Mouse (Mus musculus) kidney, postnatal 36 days (tissue): ENCODE measurements around the gene Blmh.

Experiments
- DNase-seq, 2 experiments: peaks; one replicate each; pipeline ENCODE4 v3.0.0; 2021 to 2022; ENCODE audit warnings: mixed read lengths in 2 of 2

Blmh gene

GRCm38 (mm10) chr11:77000741-77001140 lies 76.1 kb downstream of the Blmh start:
- no peak for DNase-seq

DNA sequence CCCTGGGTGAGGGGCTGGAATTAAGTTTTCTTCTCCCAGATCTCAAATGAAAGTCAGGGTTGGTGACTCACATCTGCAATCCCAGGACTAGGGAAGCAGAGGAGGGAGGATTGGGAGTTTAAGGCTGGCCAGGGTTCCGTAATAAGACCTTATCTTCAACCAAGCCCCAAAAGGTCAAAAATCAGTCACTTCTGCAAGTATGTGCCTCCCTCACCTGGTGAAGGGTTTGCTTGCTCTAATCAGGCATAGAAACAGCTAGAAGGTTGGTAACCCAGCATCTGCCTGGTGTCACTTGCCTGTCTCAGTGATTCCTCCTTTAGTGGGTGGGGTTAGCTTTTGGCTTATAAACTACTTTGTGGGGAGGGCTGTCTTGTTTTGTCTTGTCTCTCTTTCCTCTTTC lies 77.8 kb downstream of the Blmh start:
- no peak for DNase-seq

DNA sequence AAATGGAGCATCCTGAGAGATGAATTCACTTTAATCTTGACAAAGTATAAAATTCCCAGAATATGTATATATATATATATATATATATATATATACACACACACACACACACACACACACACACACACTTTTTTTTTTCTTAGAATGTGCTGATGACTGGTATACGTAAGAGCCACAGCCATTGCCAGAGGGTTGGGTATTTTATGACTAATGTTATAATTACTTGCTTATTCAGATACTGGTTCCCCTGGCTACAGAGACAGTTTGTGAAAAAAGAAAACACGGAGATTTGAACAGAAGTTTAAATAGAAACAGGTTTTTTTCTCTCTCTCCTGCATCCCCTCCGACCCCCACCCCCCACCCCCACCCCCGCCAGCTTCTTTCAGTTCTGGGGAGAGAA lies 81.3 kb downstream of the Blmh start:
- DNase-seq, result no peak

DNA sequence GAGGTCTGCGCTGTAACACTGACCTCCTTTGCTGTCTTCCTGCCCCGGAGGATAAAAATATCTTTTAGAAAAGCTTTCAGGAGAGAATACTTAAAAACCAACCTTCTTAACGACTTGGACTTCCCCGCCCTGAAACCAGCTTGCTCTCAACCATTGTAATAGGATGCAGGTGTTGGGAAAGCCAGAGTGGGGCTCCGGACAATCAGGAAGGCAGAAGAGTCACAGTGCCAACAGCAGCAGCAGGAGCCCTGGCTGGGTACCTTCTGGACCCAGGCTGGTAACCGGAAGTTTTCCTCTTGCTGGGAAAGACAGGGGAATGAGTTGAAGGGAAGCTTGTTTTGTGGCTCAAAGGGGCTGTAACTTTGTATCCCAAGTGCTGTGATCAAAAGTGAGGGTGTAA lies 82.0 kb downstream of the Blmh start:
- no peak for DNase-seq

- peak; percentile 31 to 58 for DNase-seq
These were observed 84.7 kb downstream of the Blmh start for GRCm38 (mm10) chr11:77009069-77010025.

DNA sequence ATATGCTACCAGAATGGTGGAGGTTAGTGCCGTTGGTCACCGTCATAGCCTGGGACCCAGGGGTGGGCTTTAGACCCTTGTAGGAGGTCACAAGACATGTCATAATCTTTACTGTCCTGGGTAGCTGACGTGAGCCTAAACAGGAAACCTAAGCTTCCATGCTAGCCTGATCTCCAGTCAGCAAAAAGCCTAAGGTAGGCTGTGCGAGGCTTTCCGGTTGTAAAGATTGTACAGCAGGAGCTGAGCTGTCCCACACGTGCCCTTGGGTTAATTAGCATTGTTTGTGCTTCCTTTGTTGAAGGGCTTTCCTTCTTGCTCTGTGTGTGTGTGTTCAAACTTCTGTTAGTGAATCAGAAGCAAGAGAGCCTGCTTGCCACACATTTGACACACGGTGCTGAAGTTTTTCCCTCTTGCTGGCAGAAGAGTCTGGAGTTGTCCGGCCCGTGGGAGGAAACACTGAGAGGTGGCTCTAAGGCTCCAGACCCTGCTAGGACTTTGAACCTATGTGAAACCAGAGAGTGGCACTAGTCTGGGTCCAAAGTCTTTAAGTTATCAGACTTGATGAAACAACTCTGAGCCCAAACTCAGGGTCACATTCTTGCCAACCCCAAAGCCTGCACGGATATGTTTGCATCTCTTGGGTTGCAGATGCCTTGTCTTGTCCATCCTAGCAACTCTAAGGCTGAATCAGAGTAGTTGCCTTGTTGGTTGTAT lies 86.3 kb downstream of the Blmh start:
- DNase-seq, result peak in 1 of 2 experiments; percentile 18

DNA sequence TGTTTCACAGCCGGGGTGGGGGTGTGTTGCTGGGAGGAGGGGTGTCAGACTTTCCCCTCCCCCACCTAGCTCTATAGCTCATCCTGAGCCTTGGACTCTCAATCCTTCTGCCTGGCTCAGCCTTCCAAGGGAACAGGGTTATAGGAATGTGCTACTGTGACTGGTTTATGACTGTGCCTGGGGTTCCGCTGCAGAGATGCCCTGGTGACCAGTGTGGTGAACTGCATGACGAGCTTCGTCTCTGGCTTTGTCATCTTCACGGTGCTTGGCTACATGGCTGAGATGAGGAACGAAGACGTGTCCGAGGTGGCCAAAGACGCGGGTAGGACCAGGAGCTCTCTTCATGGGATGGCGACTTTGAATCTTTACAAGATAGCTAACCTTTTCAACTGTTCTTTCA lies 93.4 kb downstream of the Blmh start:
- DNase-seq, result no peak

- DNase-seq, result no peak
These were observed 94.9 kb downstream of the Blmh start for GRCm38 (mm10) chr11:77019539-77019938.

DNA sequence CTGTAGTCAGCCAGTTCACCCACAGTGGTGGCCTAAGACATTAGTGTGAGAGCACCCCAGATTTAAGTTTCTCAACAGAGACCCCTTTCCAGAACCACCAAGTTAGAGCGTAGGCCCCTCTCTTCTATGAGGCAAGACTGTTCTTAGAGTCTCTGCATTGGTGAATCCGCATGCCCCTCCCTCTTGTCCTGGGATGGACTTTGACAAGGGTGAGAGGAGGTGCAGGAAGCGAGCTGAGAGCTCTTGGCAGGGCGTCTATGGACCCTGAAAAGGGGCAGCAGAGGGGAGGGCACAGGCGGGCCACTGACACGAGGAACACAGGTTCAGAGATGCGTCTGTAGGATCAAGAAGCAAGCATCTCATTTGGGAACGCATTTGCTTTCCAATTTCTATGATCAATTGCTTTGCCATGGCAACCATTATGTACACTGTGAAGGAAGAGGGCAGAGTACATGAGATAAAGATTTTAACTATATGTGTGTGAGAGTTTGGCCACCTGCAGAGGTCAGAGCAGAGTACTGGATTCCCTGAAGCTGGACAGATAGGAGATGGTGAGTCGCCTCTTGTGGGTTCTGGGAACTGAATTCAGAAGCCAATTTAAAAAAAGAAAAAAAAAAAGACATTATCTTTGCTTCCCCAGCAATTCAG lies 97.3 kb downstream of the Blmh start:
- DNase-seq, result peak; percentile 48 to 50

GRCm38 (mm10) chr11:77026559-77026958 lies 102.0 kb downstream of the Blmh start:
- DNase-seq, result no peak

DNA sequence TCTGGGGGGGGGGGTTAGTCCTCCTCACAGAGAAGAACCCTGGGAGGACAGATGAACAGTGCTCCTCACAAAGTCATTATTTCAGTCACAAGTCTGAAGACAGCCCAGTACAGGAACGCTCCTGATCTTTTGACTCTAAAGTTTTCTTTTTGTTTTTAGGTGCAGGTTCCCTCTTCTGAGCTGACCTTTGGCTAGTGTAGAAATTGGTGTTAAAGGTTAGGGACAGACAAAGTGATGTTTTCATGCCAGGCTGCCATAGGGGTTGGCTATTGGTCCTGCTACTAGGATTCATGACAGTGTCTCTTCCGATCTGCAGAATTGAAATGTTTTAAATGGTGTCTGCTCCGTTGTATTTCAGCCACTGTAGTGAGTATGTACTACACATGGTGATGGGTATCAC lies 103.5 kb downstream of the Blmh start:
- DNase-seq, result no peak

GRCm38 (mm10) chr11:77031151-77031934 lies 106.7 kb downstream of the Blmh start:
- DNase-seq, result no peak
